Comparison of ENCODE assay signal across 13 mouse cellular contexts in the genomic region with DNA sequence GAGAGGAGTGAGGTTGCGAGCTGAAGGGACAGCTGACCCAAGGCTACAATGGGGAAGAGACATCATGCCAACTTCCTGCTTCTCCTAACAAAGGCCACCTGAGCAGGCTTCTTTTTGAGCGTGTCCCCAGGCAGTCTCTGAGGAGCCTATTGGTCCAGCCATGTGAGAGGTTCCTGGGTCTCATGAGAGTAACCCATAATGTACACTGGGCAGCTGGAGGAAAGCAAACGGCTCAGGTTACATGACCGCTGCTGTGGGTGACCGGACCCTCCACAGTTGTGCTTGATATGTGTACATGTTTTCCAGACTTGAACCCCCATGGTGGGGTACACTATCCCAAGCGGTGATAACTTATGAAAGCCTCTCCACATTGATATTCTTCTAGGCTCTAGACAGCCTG. TPM values are rescaled to one million over a fixed set of nuclear protein-coding genes. Genes with fewer than 3 reads are reported as not detected.
A peak's percentile ranks its signal among the peaks of the same experiment; 100 is the strongest.
DNase-seq lines count a peak whose midpoint lies in the region; ATAC-seq lines count a peak whose summit lies in the region.
"Had no signal": no experiment of that assay in that cellular context is flagged by ENCODE, and none has a peak within 500 bp of the region (broad histone marks: within the 10 kb centered on the region; RNA-seq: fewer than 3 reads in every experiment).

No protein-coding gene starts in this region.

- H3K27ac ChIP-seq in heart, embryonic 11.5 days (ENCODE audit: low read depth, low read length) = peak overlapping the region; percentile 70
- peak overlapping the region; percentile 78; the same call in 1 of the 2 replicates for H3K27ac ChIP-seq in heart, embryonic 16.5 days (ENCODE audit: low read length)
- H3K27ac ChIP-seq in limb, embryonic 10.5 days = peak overlapping the region; percentile 53
- H3K27ac ChIP-seq: forebrain, embryonic 15.5 days; hindbrain, embryonic 12.5 days had no signal

- H3K9me3 ChIP-seq in heart, embryonic 11.5 days (replicated peaks; ENCODE audit: control insufficient read depth, low read length) = no peaks in the 10 kb centered on the region
- peaks cover 4% of the 10 kb centered on the region; the same call in 1 of the 2 replicates for H3K9me3 ChIP-seq in heart, embryonic 16.5 days (replicated peaks; ENCODE audit: control insufficient read depth, low read length)
- H3K9me3 ChIP-seq in limb, embryonic 10.5 days (replicated peaks) = no peaks in the 10 kb centered on the region
- H3K9me3 ChIP-seq: forebrain, embryonic 15.5 days; hindbrain, embryonic 12.5 days had no signal

- no peak overlapping the region for H3K4me3 ChIP-seq in heart, embryonic 11.5 days (ENCODE audit: low read depth, low read length)
- no peak overlapping the region for H3K4me3 ChIP-seq in heart, embryonic 16.5 days (ENCODE audit: low read length)
- no peak overlapping the region for H3K4me3 ChIP-seq in limb, embryonic 10.5 days
- H3K4me3 ChIP-seq: forebrain, embryonic 15.5 days; hindbrain, embryonic 12.5 days had no signal

- no peak overlapping the region for H3K4me2 ChIP-seq in heart, embryonic 11.5 days
- no peak overlapping the region for H3K4me2 ChIP-seq in heart, embryonic 16.5 days (ENCODE audit: low read depth, low read length)
- H3K4me2 ChIP-seq: forebrain, embryonic 15.5 days; hindbrain, embryonic 12.5 days had no signal

- peaks cover 16% of the 10 kb centered on the region for H3K4me1 ChIP-seq in heart, embryonic 11.5 days (ENCODE audit: control insufficient read depth, insufficient read depth, low read length)
- H3K4me1 ChIP-seq in heart, embryonic 16.5 days (ENCODE audit: control insufficient read depth, insufficient read depth, low read length) = peaks cover 18% of the 10 kb centered on the region
- peaks cover 20% of the 10 kb centered on the region for H3K4me1 ChIP-seq in limb, embryonic 10.5 days
- H3K4me1 ChIP-seq: forebrain, embryonic 15.5 days had no signal

- H3K36me3 ChIP-seq in heart, embryonic 11.5 days (ENCODE audit: control insufficient read depth, insufficient read depth, low read length) = no peaks in the 10 kb centered on the region
- no peaks in the 10 kb centered on the region for H3K36me3 ChIP-seq in heart, embryonic 16.5 days (ENCODE audit: control insufficient read depth, insufficient read depth)
- H3K36me3 ChIP-seq in limb, embryonic 10.5 days = no peaks in the 10 kb centered on the region
- H3K36me3 ChIP-seq: forebrain, embryonic 15.5 days; hindbrain, embryonic 12.5 days had no signal

- 63% methylated on average over 6 of the region's 6 CpGs for WGBS in heart, embryonic 11.5 days (ENCODE audit: insufficient replicate concordance)
- 53% methylated on average over 6 of the region's 6 CpGs for WGBS in heart, embryonic 16.5 days
- WGBS in limb, embryonic 10.5 days = 72% methylated on average over 6 of the region's 6 CpGs

- intact Hi-C loops in heart, postnatal 14 days (cut with DNase I) = no loop called here

- no peak for DNase-seq in heart, postnatal 14 days
- DNase-seq in heart, adult 18-20 months = no peak
- no peak for DNase-seq in limb, embryonic 10.5 days (ENCODE audit: low spot score)
- no peak for DNase-seq in adrenal gland, postnatal 25 days
- DNase-seq: cerebellum, adult 2 months; cerebellum, postnatal 10 days; gastrocnemius, postnatal 14 days had no signal

- no peak for ATAC-seq in heart, embryonic 11.5 days (replicated peaks; ENCODE audit: insufficient number of reproducible peaks, low FRiP score, low TSS enrichment)
- ATAC-seq in heart, embryonic 16.5 days (replicated peaks; ENCODE audit: extremely low read depth, insufficient read depth, low FRiP score) = no peak
- ATAC-seq: forebrain, embryonic 15.5 days; inflammation-experienced regulatory T-cells, adult 6 months; intestine, postnatal 0 days had no signal

- H3K9ac ChIP-seq in heart, embryonic 11.5 days (ENCODE audit: low read depth, low read length) = no peak overlapping the region
- no peak overlapping the region for H3K9ac ChIP-seq in heart, embryonic 16.5 days (ENCODE audit: low read length)
- H3K9ac ChIP-seq: forebrain, embryonic 15.5 days; hindbrain, embryonic 12.5 days had no signal

- H3K27me3 ChIP-seq in heart, embryonic 11.5 days (ENCODE audit: control insufficient read depth, insufficient read depth, low read length) = no peaks in the 10 kb centered on the region
- no peaks in the 10 kb centered on the region for H3K27me3 ChIP-seq in heart, embryonic 16.5 days (ENCODE audit: control insufficient read depth, insufficient read depth, low read length)
- H3K27me3 ChIP-seq in limb, embryonic 10.5 days (ENCODE audit: low read depth, poor library complexity, severe bottlenecking) = no peaks in the 10 kb centered on the region
- H3K27me3 ChIP-seq: forebrain, embryonic 15.5 days; hindbrain, embryonic 12.5 days had no signal

RNA-seq across cellular contexts. Expression of a gene that starts 11.3 kb away (rescaled TPM):
- 22.2 and 26.3 TPM in 2 replicates for polyA plus RNA-seq in heart, embryonic 11.5 days (2014; fragmentation: Nextera tagmentation; extraction: Ambion mirVana)
- total RNA-seq in heart, postnatal 14 days (2021) = 100 to 1,000 TPM; 239 to 240 TPM
- polyA plus RNA-seq in heart, embryonic 16.5 days (2015; fragmentation: Nextera tagmentation; extraction: Ambion mirVana) = 24.9 and 28.6 TPM in 2 replicates
- 100 to 1,000 TPM; 197 to 201 TPM for total RNA-seq in heart, adult 18-20 months (2021)
- 0.30 and 0.41 TPM in 2 replicates for polyA plus RNA-seq in limb, embryonic 10.5 days (2016; fragmentation: Nextera tagmentation; extraction: Ambion mirVana)
- 0.18 TPM in 1 of 2 replicates, not detected in the other for total RNA-seq in adrenal gland, postnatal 25 days (2021)
- polyA plus RNA-seq: inflammation-experienced regulatory T-cells, adult 6 months had no signal

Comparison
In these comparisons a context has a peak if more than half of its experiments do, and no peak if none do; other contexts are left out.
1. RNA of a gene that starts 11.3 kb away (total RNA-seq): 239 to 240 TPM in heart, postnatal 14 days and 197 to 201 TPM in heart, adult 18-20 months; 0.18 TPM in adrenal gland, postnatal 25 days; every median in the first group is over 100 times any median in the second.
2. Peak in every context shown above with its lines, with median percentiles within 50 percentile points of each other: H3K27ac ChIP-seq.